Mouse (Mus musculus) olfactory bulb, adult 2 months (tissue): ENCODE results near the gene Gm20498.

ENCODE experiments used
- CTCF ChIP-seq: fragments of 200-500 bp; IDR thresholded peaks from 2 replicates; pipeline ENCODE4 v1.5.1; 2012; ENCODE audit warnings: low read depth, mild to moderate bottlenecking, low read length, moderate library complexity; ENCODE audit not compliant: insufficient read depth
- POLR2A ChIP-seq: fragments of 200-500 bp; IDR thresholded peaks from 2 replicates; pipeline ENCODE4 v1.6.1; 2012; ENCODE audit warnings: mild to moderate bottlenecking, low read depth, low read length, moderate library complexity; ENCODE audit not compliant: insufficient read depth

DNA sequence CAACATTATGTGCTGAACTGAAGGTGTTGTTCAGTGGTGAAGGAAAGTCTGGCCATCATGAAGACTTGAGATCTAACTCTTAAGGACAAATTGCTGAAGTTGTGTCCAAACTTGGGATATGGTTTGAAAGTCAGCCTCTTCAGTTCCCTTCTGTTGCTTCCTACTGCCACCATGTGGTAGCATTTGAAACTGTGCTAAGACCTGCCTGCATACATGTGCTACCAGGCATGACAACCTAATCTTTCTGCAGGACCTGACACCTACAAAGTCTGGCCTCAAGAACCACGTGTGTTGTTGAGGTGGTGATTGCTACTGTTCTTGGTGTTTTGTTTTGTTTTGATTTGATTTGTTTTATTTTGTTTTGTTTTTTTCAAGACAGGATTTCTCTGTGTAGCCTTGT lies 130.5 kb downstream of the Gm20498 start:
- no peak for TF ChIP-seq POLR2A
- TF ChIP-seq CTCF, result no peak
